Mouse (Mus musculus): ENCODE data around the gene Cdc42. TPM values are rescaled to one million over a fixed set of nuclear protein-coding genes. Genes with fewer than 3 reads are reported as not detected.

Cdc42 gene
- 14.6 and 17.3 TPM in 2 replicates for polyA plus RNA-seq (2012; rRNA removed; ENCODE audit: low replicate concordance)

DNA sequence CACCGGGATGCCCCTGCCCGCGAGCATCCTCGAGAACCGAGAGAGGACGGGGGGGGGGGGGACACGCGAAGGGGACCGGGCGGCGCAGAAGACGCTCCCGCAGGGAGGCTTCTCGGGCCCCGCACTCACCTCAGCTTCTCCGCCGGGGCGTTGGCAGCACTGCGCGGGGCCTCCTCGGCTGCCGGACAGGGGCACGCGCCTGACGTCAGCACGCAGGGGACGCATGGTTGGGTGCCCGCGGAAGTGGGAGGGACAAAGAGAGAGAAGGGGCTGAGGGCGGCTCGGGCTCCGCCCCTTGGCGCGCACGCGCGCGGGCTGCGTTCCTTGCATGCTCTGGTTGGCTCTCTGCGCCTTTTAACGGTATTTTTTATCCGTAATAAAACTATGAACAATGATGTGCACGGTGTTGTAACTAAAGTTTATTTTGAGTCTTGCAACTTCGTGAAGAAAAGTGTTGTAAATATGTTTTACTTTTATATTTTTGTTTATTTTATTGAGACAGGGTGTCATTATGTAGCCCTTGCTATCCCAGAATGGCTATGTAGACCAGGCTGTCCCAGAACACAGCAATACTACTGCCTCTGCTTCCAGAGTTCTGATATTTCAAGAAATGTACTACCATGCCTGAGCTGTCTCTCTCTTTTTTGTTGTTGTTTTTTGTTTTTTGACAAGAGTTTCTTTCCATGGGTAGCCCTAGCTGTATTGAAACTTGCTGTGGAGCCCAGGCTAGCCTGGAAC is at the start of gene Cdc42:
Cdc42 (minus strand) TSS at position 204 of the 738 bp plus-strand sequence.

GRCm38 (mm10) chr4:137277166-137277513 is 80.4 kb downstream of the Cdc42 start, which contains the start of gene Wnt4:
Gene Wnt4 (plus strand): TSS chr4:137277489.

Other genes starting within 250 kb of the Cdc42 start
- 5.9 and 6.3 TPM in 2 replicates for gene Wnt4, start 80.2 kb downstream of the Cdc42 start, polyA plus RNA-seq (2012; rRNA removed; ENCODE audit: low replicate concordance)
- 3.7 TPM in 1 of 2 replicates, not detected in the other for gene Cela3a, start 52.1 kb upstream of the Cdc42 start, polyA plus RNA-seq (2012; rRNA removed; ENCODE audit: low replicate concordance)
- 7.5 and 5,387 TPM in 2 replicates for gene Cela3b, start 72.8 kb upstream of the Cdc42 start, polyA plus RNA-seq (2012; rRNA removed; ENCODE audit: low replicate concordance)
- gene 1700013G24Rik, start 95.6 kb upstream of the Cdc42 start, polyA plus RNA-seq (2012; rRNA removed; ENCODE audit: low replicate concordance) = not detected in 2 replicates
- 38.7 and 49.1 TPM in 2 replicates for gene Hspg2, start 111.0 kb upstream of the Cdc42 start, polyA plus RNA-seq (2012; rRNA removed; ENCODE audit: low replicate concordance)
- gene Ldlrad2, start 216.8 kb upstream of the Cdc42 start, polyA plus RNA-seq (2012; rRNA removed; ENCODE audit: low replicate concordance) = not detected in 2 replicates
- 23.6 and 24.0 TPM in 2 replicates for gene Usp48, start 236.0 kb upstream of the Cdc42 start, polyA plus RNA-seq (2012; rRNA removed; ENCODE audit: low replicate concordance)